Mouse (Mus musculus): ENCODE results near the gene Zfp568. TPM values are rescaled to one million over a fixed set of nuclear protein-coding genes. Genes with fewer than 3 reads are reported as not detected.

Gene Zfp568
- polyA plus RNA-seq, 1 experiment from 2014 or later: 15.4 TPM

GRCm38 (mm10) chr7:30023800-30024199, 40.0 kb downstream of the Zfp568 start:
- H3K9me3 ChIP-seq: no peaks in the 10 kb centered on the region
- 82% methylated on average over 8 of the region's 8 CpGs for WGBS

GRCm38 (mm10) chr7:30025358-30025757, 41.6 kb downstream of the Zfp568 start:
- Histone ChIP-seq H3K4me3 (no peak overlapping the region), H3K9me3 (no peaks in the 10 kb centered on the region), H3K27me3 (no peaks in the 10 kb centered on the region), H3K9ac (no peak overlapping the region), H3K27ac (no peak overlapping the region), H3K4me2 (no peak overlapping the region), H3K4me1 (no peaks in the 10 kb centered on the region), H3K36me3 (peaks cover 48% of the 10 kb centered on the region)
- 74% methylated on average over 5 of the region's 5 CpGs for WGBS
- ATAC-seq (ENCODE audit: borderline replicate concordance, extremely low read depth, low FRiP score, low TSS enrichment): no peak

More at GRCm38 (mm10) chr7:30023800-30024199, 40.0 kb downstream of the Zfp568 start:
- Histone ChIP-seq H3K36me3 (peaks cover 59% of the 10 kb centered on the region), H3K4me2 (no peak overlapping the region), H3K9ac (no peak overlapping the region), H3K4me3 (no peak overlapping the region), H3K27ac (no peak overlapping the region), H3K4me1 (no peaks in the 10 kb centered on the region), H3K27me3 (no peaks in the 10 kb centered on the region)
- ATAC-seq (ENCODE audit: borderline replicate concordance, extremely low read depth, low FRiP score, low TSS enrichment): no peak

- Histone ChIP-seq H3K27ac (no peak overlapping the region), H3K9ac (no peak overlapping the region), H3K9me3 (no peaks in the 10 kb centered on the region), H3K27me3 (no peaks in the 10 kb centered on the region), H3K4me1 (no peaks in the 10 kb centered on the region), H3K4me2 (no peak overlapping the region), H3K36me3 (peaks cover 36% of the 10 kb centered on the region), H3K4me3 (no peak overlapping the region)
- no peak for ATAC-seq (ENCODE audit: borderline replicate concordance, extremely low read depth, low FRiP score, low TSS enrichment)
- WGBS: 74% methylated on average over 4 of the region's 4 CpGs
Observed at GRCm38 (mm10) chr7:30027331-30027730, 43.6 kb downstream of the Zfp568 start.

- 81% methylated on average over 3 of the region's 3 CpGs for WGBS
- H3K27ac ChIP-seq: no peak overlapping the region
Observed at GRCm38 (mm10) chr7:30028572-30028971, 44.8 kb downstream of the Zfp568 start.

GRCm38 (mm10) chr7:30030677-30031076, 46.9 kb downstream of the Zfp568 start:
- Histone ChIP-seq H3K4me1 (no peaks in the 10 kb centered on the region), H3K4me3 (no peak overlapping the region), H3K4me2 (no peak overlapping the region), H3K36me3 (peaks cover 14% of the 10 kb centered on the region), H3K27ac (no peak overlapping the region), H3K27me3 (no peaks in the 10 kb centered on the region), H3K9me3 (no peaks in the 10 kb centered on the region), H3K9ac (no peak overlapping the region)
- no peak for ATAC-seq (ENCODE audit: borderline replicate concordance, extremely low read depth, low FRiP score, low TSS enrichment)
- 28% methylated on average over 6 of the region's 6 CpGs for WGBS

More at GRCm38 (mm10) chr7:30028572-30028971, 44.8 kb downstream of the Zfp568 start:
- ATAC-seq (ENCODE audit: borderline replicate concordance, extremely low read depth, low FRiP score, low TSS enrichment): no peak
- H3K4me1 ChIP-seq: no peaks in the 10 kb centered on the region
- no peaks in the 10 kb centered on the region for H3K27me3 ChIP-seq
- no peaks in the 10 kb centered on the region for H3K9me3 ChIP-seq
- peaks cover 25% of the 10 kb centered on the region for H3K36me3 ChIP-seq
- H3K4me3 ChIP-seq: no peak overlapping the region
- H3K4me2 ChIP-seq: no peak overlapping the region
- H3K9ac ChIP-seq: no peak overlapping the region

- Histone ChIP-seq H3K4me2 (no peak overlapping the region), H3K9ac (no peak overlapping the region), H3K27me3 (no peaks in the 10 kb centered on the region), H3K36me3 (peaks cover 9% of the 10 kb centered on the region), H3K9me3 (no peaks in the 10 kb centered on the region), H3K4me1 (no peaks in the 10 kb centered on the region), H3K4me3 (no peak overlapping the region), H3K27ac (no peak overlapping the region)
- 90% methylated on average over 3 of the region's 3 CpGs for WGBS
- ATAC-seq (ENCODE audit: borderline replicate concordance, extremely low read depth, low FRiP score, low TSS enrichment): no peak
Observed at GRCm38 (mm10) chr7:30031379-30031778, 47.6 kb downstream of the Zfp568 start.

GRCm38 (mm10) chr7:30034331-30034730, 50.6 kb downstream of the Zfp568 start:
- Histone ChIP-seq H3K4me3 (no peak overlapping the region), H3K9me3 (no peaks in the 10 kb centered on the region), H3K9ac (no peak overlapping the region), H3K36me3 (peaks cover 7% of the 10 kb centered on the region; the same call in 1 of the 2 replicates), H3K4me2 (no peak overlapping the region), H3K27ac (no peak overlapping the region), H3K27me3 (no peaks in the 10 kb centered on the region), H3K4me1 (no peaks in the 10 kb centered on the region)
- no peak for ATAC-seq (ENCODE audit: borderline replicate concordance, extremely low read depth, low FRiP score, low TSS enrichment)
- 90% methylated on average over 12 of the region's 12 CpGs for WGBS

- 53% methylated on average over 9 of the region's 9 CpGs for WGBS
- H3K36me3 ChIP-seq: no peaks in the 10 kb centered on the region
- no peak overlapping the region for H3K4me2 ChIP-seq
- H3K4me3 ChIP-seq: no peak overlapping the region
- no peak overlapping the region for H3K27ac ChIP-seq
- H3K9ac ChIP-seq: no peak overlapping the region
- ATAC-seq (ENCODE audit: borderline replicate concordance, extremely low read depth, low FRiP score, low TSS enrichment): no peak
- no peaks in the 10 kb centered on the region for H3K27me3 ChIP-seq
- H3K4me1 ChIP-seq: no peaks in the 10 kb centered on the region
- no peaks in the 10 kb centered on the region for H3K9me3 ChIP-seq
Observed at GRCm38 (mm10) chr7:30044354-30044753, 60.6 kb downstream of the Zfp568 start.

GRCm38 (mm10) chr7:30048126-30048525, 64.4 kb downstream of the Zfp568 start:
- H3K4me2 ChIP-seq: no peak overlapping the region
- H3K27me3 ChIP-seq: no peaks in the 10 kb centered on the region
- ATAC-seq (ENCODE audit: borderline replicate concordance, extremely low read depth, low FRiP score, low TSS enrichment): no peak
- H3K27ac ChIP-seq: no peak overlapping the region
- no peak overlapping the region for H3K4me3 ChIP-seq
- 62% methylated on average over 4 of the region's 4 CpGs for WGBS
- H3K36me3 ChIP-seq: no peaks in the 10 kb centered on the region
- no peak overlapping the region for H3K9ac ChIP-seq
- peaks cover 11% of the 10 kb centered on the region for H3K4me1 ChIP-seq
- no peaks in the 10 kb centered on the region for H3K9me3 ChIP-seq

- peak within 1 kb of the TSS; percentile 61 for H3K27ac ChIP-seq
- WGBS: under 1% methylated on average over 40 of the region's 40 CpGs
- ATAC-seq (ENCODE audit: borderline replicate concordance, extremely low read depth, low FRiP score, low TSS enrichment): peak; percentile 97
Observed at GRCm38 (mm10) chr7:30050882-30051548, 67.3 kb downstream of the Zfp568 start, which contains the start of gene Zfp14. Gene Zfp14, minus strand, starts transcription at chr7:30051380.

GRCm38 (mm10) chr7:30053591-30053990, 69.8 kb downstream of the Zfp568 start:
- no peak for ATAC-seq (ENCODE audit: borderline replicate concordance, extremely low read depth, low FRiP score, low TSS enrichment)
- no peak overlapping the region for H3K9ac ChIP-seq
- WGBS: 2% methylated on average over 3 of the region's 3 CpGs
- no peaks in the 10 kb centered on the region for H3K9me3 ChIP-seq
- H3K4me3 ChIP-seq: no peak overlapping the region
- H3K27me3 ChIP-seq: no peaks in the 10 kb centered on the region
- H3K4me2 ChIP-seq: no peak overlapping the region
- no peak overlapping the region for H3K27ac ChIP-seq
- peaks cover 16% of the 10 kb centered on the region for H3K36me3 ChIP-seq
- H3K4me1 ChIP-seq: peaks cover 11% of the 10 kb centered on the region

More at GRCm38 (mm10) chr7:30050882-30051548, 67.3 kb downstream of the Zfp568 start, which contains the start of gene Zfp14:
- Histone ChIP-seq H3K27me3 (no peaks in the 10 kb centered on the region), H3K36me3 (peaks cover 6% of the 10 kb centered on the region; the same call in 1 of the 2 replicates), H3K4me2 (peak within 1 kb of the TSS; percentile 80), H3K4me1 (peaks cover 11% of the 10 kb centered on the region), H3K4me3 (peak within 1 kb of the TSS; percentile 73), H3K9ac (peak within 1 kb of the TSS; percentile 62), H3K9me3 (no peaks in the 10 kb centered on the region)

GRCm38 (mm10) chr7:30060341-30060740, 76.6 kb downstream of the Zfp568 start:
- no peak for ATAC-seq (ENCODE audit: borderline replicate concordance, extremely low read depth, low FRiP score, low TSS enrichment)
- Histone ChIP-seq H3K4me2 (no peak overlapping the region), H3K27ac (no peak overlapping the region), H3K27me3 (no peaks in the 10 kb centered on the region), H3K4me1 (no peaks in the 10 kb centered on the region), H3K4me3 (no peak overlapping the region), H3K9ac (no peak overlapping the region), H3K36me3 (peaks cover 33% of the 10 kb centered on the region), H3K9me3 (no peaks in the 10 kb centered on the region)
- 88% methylated on average over 6 of the region's 6 CpGs for WGBS
